Mouse (Mus musculus) kidney, embryonic 16.5 days (tissue): Measurements from ENCODE around the gene Idua. TPM values are rescaled to one million over a fixed set of nuclear protein-coding genes. Genes with fewer than 3 reads are reported as not detected.

Experiments
- ATAC-seq: fragments of 200-750 bp; cut with Nextera tagmentation; 2 replicates; pipeline ENCODE4 v1.8.0; 2017; ENCODE audit warnings: moderate TSS enrichment; ENCODE audit not compliant: low FRiP score, low TSS enrichment
- H3K27ac ChIP-seq: fragments of 300-500 bp; sonication (generic); 2 replicates; pipeline ENCODE4 v1.5.1; 2014; ENCODE audit warnings: low read length
- H3K27me3 ChIP-seq: fragments of 300-500 bp; sonication (generic); 2 replicates; pipeline ENCODE4 v1.6.1; 2014; ENCODE audit warnings: low read length, control low read depth, mixed read lengths; ENCODE audit not compliant: insufficient read depth
- H3K36me3 ChIP-seq: fragments of 300-500 bp; sonication (generic); 2 replicates; pipeline ENCODE4 v1.6.1; 2014; ENCODE audit warnings: low read length, control low read depth, mixed read lengths; ENCODE audit not compliant: insufficient read depth
- H3K4me1 ChIP-seq: fragments of 300-500 bp; sonication (generic); 2 replicates; pipeline ENCODE4 v1.6.1; 2014; ENCODE audit warnings: low read length, control low read depth, mixed read lengths; ENCODE audit not compliant: insufficient read depth
- H3K4me2 ChIP-seq: fragments of 300-500 bp; sonication (generic); replicated peaks from 2 replicates; pipeline ENCODE4 v1.6.1; 2014; ENCODE audit warnings: low read depth, low read length
- H3K4me3 ChIP-seq: fragments of 300-500 bp; sonication (generic); 2 replicates; pipeline ENCODE4 v1.5.1; 2014; ENCODE audit warnings: mild to moderate bottlenecking, low read length
- H3K9ac ChIP-seq: fragments of 300-500 bp; sonication (generic); replicated peaks from 2 replicates; pipeline ENCODE4 v1.6.1; 2014; ENCODE audit warnings: low read length
- H3K9me3 ChIP-seq: fragments of 300-500 bp; sonication (generic); 2 replicates; pipeline ENCODE4 v1.6.1; 2016; ENCODE audit warnings: low read length, control low read depth
- WGBS: fragments of 180-500 bp; shearing (Covaris S2); extraction: QIAGEN DNeasy Blood & Tissue Kit; methylation state at CpG from one replicate; pipeline ENCODE4 v1.1.7; 2014; 5-methylcytosine and 5-hydroxymethylcytosine counted together
- polyA plus RNA-seq: library from polyadenylated mRNA; unstranded; fragments of >200 nt; fragmentation: Nextera tagmentation; extraction: Ambion mirVana; gene quantifications from 2 replicates; pipeline ENCODE4 v1.2.1, GENCODE M21; 2015

Idua gene
- polyA plus RNA-seq, 1 experiment from 2014 or later: 12.0 TPM

GRCm38 (mm10) chr5:108695861-108696260, 35.7 kb downstream of the Idua start:
- H3K4me3 ChIP-seq: no peak overlapping the region
- H3K4me1 ChIP-seq: peaks cover 64% of the 10 kb centered on the region
- no peaks in the 10 kb centered on the region for H3K27me3 ChIP-seq
- 0 out of 2 replicates have a peak, but pooled peaks cover 3% of the 10 kb centered on the region for H3K36me3 ChIP-seq
- no peak overlapping the region for H3K9ac ChIP-seq
- 92% methylated on average over 12 of the region's 12 CpGs for WGBS
- H3K4me2 ChIP-seq: no peak overlapping the region
- H3K27ac ChIP-seq: no peak overlapping the region
- ATAC-seq: no peak; the same call in 1 of the 2 replicates
- no peaks in the 10 kb centered on the region for H3K9me3 ChIP-seq

GRCm38 (mm10) chr5:108696542-108696941, 36.4 kb downstream of the Idua start:
- Histone ChIP-seq H3K9me3 (no peaks in the 10 kb centered on the region), H3K27ac (no peak overlapping the region), H3K4me2 (no peak overlapping the region), H3K9ac (no peak overlapping the region), H3K27me3 (no peaks in the 10 kb centered on the region), H3K4me1 (peaks cover 71% of the 10 kb centered on the region), H3K36me3 (0 out of 2 replicates have a peak, but pooled peaks cover 3% of the 10 kb centered on the region), H3K4me3 (no peak overlapping the region)
- 66% methylated on average over 3 of the region's 3 CpGs for WGBS
- ATAC-seq: no peak

- 20% methylated on average over 4 of the region's 4 CpGs for WGBS
- no peak for ATAC-seq
- 0 out of 2 replicates have a peak, but pooled peaks cover 3% of the 10 kb centered on the region for H3K36me3 ChIP-seq
- 0 out of 2 replicates have a peak overlapping the region, but pooled peaks have one; percentile 15 for H3K9ac ChIP-seq
- no peaks in the 10 kb centered on the region for H3K9me3 ChIP-seq
- H3K4me2 ChIP-seq: no peak overlapping the region
- H3K27me3 ChIP-seq: no peaks in the 10 kb centered on the region
- H3K4me1 ChIP-seq: peaks cover 72% of the 10 kb centered on the region
- H3K27ac ChIP-seq: no peak overlapping the region
- no peak overlapping the region for H3K4me3 ChIP-seq
Observed at GRCm38 (mm10) chr5:108697341-108697753, 37.2 kb downstream of the Idua start.

- no peaks in the 10 kb centered on the region for H3K27me3 ChIP-seq
- no peak overlapping the region for H3K4me3 ChIP-seq
- H3K4me2 ChIP-seq: no peak overlapping the region
- H3K36me3 ChIP-seq: peaks cover 12% of the 10 kb centered on the region
- no peaks in the 10 kb centered on the region for H3K9me3 ChIP-seq
- ATAC-seq: no peak
- 18% methylated on average over 3 of the region's 3 CpGs for WGBS
- H3K4me1 ChIP-seq: peaks cover 63% of the 10 kb centered on the region
- H3K9ac ChIP-seq: 0 out of 2 replicates have a peak overlapping the region, but pooled peaks have one; percentile 42
- peak overlapping the region; percentile 74 for H3K27ac ChIP-seq
Observed at GRCm38 (mm10) chr5:108700346-108700745, 40.2 kb downstream of the Idua start.

GRCm38 (mm10) chr5:108701341-108702021, 41.4 kb downstream of the Idua start:
- Histone ChIP-seq H3K36me3 (peaks cover 20% of the 10 kb centered on the region), H3K27me3 (no peaks in the 10 kb centered on the region), H3K4me1 (peaks cover 52% of the 10 kb centered on the region), H3K9me3 (no peaks in the 10 kb centered on the region), H3K27ac (peak overlapping the region; percentile 74), H3K4me3 (no peak overlapping the region), H3K9ac (no peak overlapping the region), H3K4me2 (no peak overlapping the region)
- ATAC-seq: peak; percentile 54
- WGBS: 38% methylated on average over 10 of the region's 10 CpGs

GRCm38 (mm10) chr5:108703754-108704626, 43.9 kb downstream of the Idua start:
- no peak; the same call in 1 of the 2 replicates for ATAC-seq

GRCm38 (mm10) chr5:108707758-108708157, 47.6 kb downstream of the Idua start:
- H3K4me2 ChIP-seq: no peak overlapping the region
- H3K9ac ChIP-seq: no peak overlapping the region
- no peaks in the 10 kb centered on the region for H3K9me3 ChIP-seq
- no peak overlapping the region for H3K4me3 ChIP-seq
- peaks cover 27% of the 10 kb centered on the region for H3K36me3 ChIP-seq
- H3K4me1 ChIP-seq: peaks cover 9% of the 10 kb centered on the region
- 78% methylated on average over 2 of the region's 2 CpGs for WGBS
- H3K27me3 ChIP-seq: no peaks in the 10 kb centered on the region
- ATAC-seq: no peak
- H3K27ac ChIP-seq: no peak overlapping the region

More at GRCm38 (mm10) chr5:108703754-108704626, 43.9 kb downstream of the Idua start:
- H3K36me3 ChIP-seq: peaks cover 27% of the 10 kb centered on the region
- H3K4me2 ChIP-seq: no peak overlapping the region
- no peaks in the 10 kb centered on the region for H3K27me3 ChIP-seq
- H3K4me1 ChIP-seq: peaks cover 38% of the 10 kb centered on the region
- 60% methylated on average over 12 of the region's 12 CpGs for WGBS
- no peak overlapping the region for H3K9ac ChIP-seq
- no peak overlapping the region for H3K27ac ChIP-seq
- no peak overlapping the region for H3K4me3 ChIP-seq
- H3K9me3 ChIP-seq: no peaks in the 10 kb centered on the region

GRCm38 (mm10) chr5:108708419-108708818, 48.3 kb downstream of the Idua start:
- Histone ChIP-seq H3K4me3 (no peak overlapping the region), H3K36me3 (peaks cover 27% of the 10 kb centered on the region), H3K27me3 (no peaks in the 10 kb centered on the region), H3K4me1 (peaks cover 9% of the 10 kb centered on the region), H3K9me3 (no peaks in the 10 kb centered on the region), H3K4me2 (no peak overlapping the region), H3K27ac (no peak overlapping the region), H3K9ac (no peak overlapping the region)
- 92% methylated on average over 1 of the region's 1 CpGs for WGBS
- no peak for ATAC-seq

GRCm38 (mm10) chr5:108708981-108709731, 49.0 kb downstream of the Idua start:
- 45% methylated on average over 6 of the region's 6 CpGs for WGBS
- Histone ChIP-seq H3K4me1 (peaks cover 2% of the 10 kb centered on the region; the same call in 1 of the 2 replicates), H3K27me3 (no peaks in the 10 kb centered on the region), H3K27ac (no peak overlapping the region), H3K36me3 (peaks cover 27% of the 10 kb centered on the region), H3K9ac (no peak overlapping the region), H3K4me3 (no peak overlapping the region), H3K4me2 (no peak overlapping the region), H3K9me3 (no peaks in the 10 kb centered on the region)
- ATAC-seq: no peak
